Mouse (Mus musculus) stomach, postnatal 0 days (tissue): ENCODE measurements around the gene Cul9. TPM values are rescaled to one million over a fixed set of nuclear protein-coding genes. Genes with fewer than 3 reads are reported as not detected.
A peak's percentile ranks its signal among the peaks of the same experiment; 100 is the strongest.

ENCODE experiments used
- ATAC-seq: fragments of 200-750 bp; cut with Nextera tagmentation; 2 replicates; pipeline ENCODE4 v1.8.0; 2017; ENCODE audit not compliant: low FRiP score, low TSS enrichment
- DNase-seq: peaks from one replicate; pipeline ENCODE4 v3.0.0-alpha.2; 2016; ENCODE audit warnings: low spot score
- H3K27ac ChIP-seq: fragments of 300-500 bp; sonication (generic); replicated peaks from 2 replicates; pipeline ENCODE4 v1.5.1; 2014; ENCODE audit warnings: mild to moderate bottlenecking, control low read depth
- H3K27me3 ChIP-seq: fragments of 300-500 bp; sonication (generic); 2 replicates; pipeline ENCODE4 v1.6.1; 2014; ENCODE audit warnings: low read length; ENCODE audit not compliant: control insufficient read depth, insufficient read depth
- H3K36me3 ChIP-seq: fragments of 300-500 bp; sonication (generic); 2 replicates; pipeline ENCODE4 v1.6.1; 2014; ENCODE audit warnings: low read length, mixed read lengths; ENCODE audit not compliant: control insufficient read depth, insufficient read depth
- H3K4me1 ChIP-seq: fragments of 300-500 bp; sonication (generic); replicated peaks from 2 replicates; pipeline ENCODE4 v1.6.1; 2014; ENCODE audit warnings: antibody characterized with exemption; ENCODE audit not compliant: control insufficient read depth, insufficient read depth
- H3K4me2 ChIP-seq: fragments of 300-500 bp; sonication (generic); replicated peaks from 2 replicates; pipeline ENCODE4 v1.6.1; 2014; ENCODE audit warnings: low read depth, mild to moderate bottlenecking, control low read depth, moderate library complexity
- H3K4me3 ChIP-seq: fragments of 300-500 bp; sonication (generic); 2 replicates; pipeline ENCODE4 v1.5.1; 2014; ENCODE audit warnings: low read depth, low read length, control low read depth
- H3K9ac ChIP-seq: fragments of 300-500 bp; sonication (generic); 2 replicates; pipeline ENCODE4 v1.6.1; 2014; ENCODE audit warnings: mild to moderate bottlenecking, low read length, control low read depth, mixed read lengths
- H3K9me3 ChIP-seq: fragments of 300-500 bp; sonication (generic); 2 replicates; pipeline ENCODE4 v1.6.1; 2016; ENCODE audit warnings: low read length; ENCODE audit not compliant: control insufficient read depth
- CTCF ChIP-seq: IDR thresholded peaks from 2 replicates; pipeline ENCODE4 v1.5.1; 2016; ENCODE audit warnings: antibody characterized with exemption, low read depth, mild to moderate bottlenecking, moderate library complexity
- EP300 ChIP-seq: optimal IDR thresholded peaks from 2 replicates; pipeline ENCODE3; 2016; ENCODE audit warnings: antibody characterized with exemption
- WGBS: fragments of 180-500 bp; shearing (Covaris S2); extraction: QIAGEN DNeasy Blood & Tissue Kit; methylation state at CpG from one replicate; pipeline ENCODE4 v1.1.7; 2014; 5-methylcytosine and 5-hydroxymethylcytosine counted together
- polyA plus RNA-seq: library from polyadenylated mRNA; unstranded; fragments of >200 nt; fragmentation: Nextera tagmentation; extraction: Ambion mirVana; gene quantifications from 2 replicates; pipeline ENCODE4 v1.2.1, GENCODE M21; 2015

Gene Cul9
- polyA plus RNA-seq, 1 experiment from 2014 or later, result 1.9 TPM

- no peak overlapping the region for H3K27ac ChIP-seq
- no peak overlapping the region for H3K4me3 ChIP-seq
- no peaks in the 10 kb centered on the region for H3K9me3 ChIP-seq
- no peak overlapping the region for H3K9ac ChIP-seq
- no peak overlapping the region for H3K4me2 ChIP-seq
- TF ChIP-seq CTCF (no peak), EP300 (no peak)
- WGBS, result 68% methylated on average over 11 of the region's 11 CpGs
- ATAC-seq, result no peak
- H3K27me3 ChIP-seq, result no peaks in the 10 kb centered on the region
- peaks cover 9% of the 10 kb centered on the region; the same call in 1 of the 2 replicates for H3K4me1 ChIP-seq
- peaks cover 23% of the 10 kb centered on the region for H3K36me3 ChIP-seq
- DNase-seq, result no peak
Measured at GRCm38 (mm10) chr17:46548741-46549140, 2.6 kb upstream of the Cul9 start.

GRCm38 (mm10) chr17:46547923-46548322 lies 1.7 kb upstream of the Cul9 start:
- no peaks in the 10 kb centered on the region for H3K27me3 ChIP-seq
- TF ChIP-seq EP300 (no peak), CTCF (no peak)
- DNase-seq (no peak), ATAC-seq (no peak)
- H3K9me3 ChIP-seq, result no peaks in the 10 kb centered on the region
- peaks cover 23% of the 10 kb centered on the region for H3K36me3 ChIP-seq
- WGBS, result 41% methylated on average over 3 of the region's 3 CpGs
- 0 out of 2 replicates have a peak, but pooled peaks cover 4% of the 10 kb centered on the region for H3K4me1 ChIP-seq
- H3K9ac ChIP-seq, result no peak overlapping the region
- no peak overlapping the region for H3K27ac ChIP-seq
- no peak overlapping the region for H3K4me2 ChIP-seq
- no peak overlapping the region for H3K4me3 ChIP-seq

GRCm38 (mm10) chr17:46546995-46547394 lies 807 bp upstream of the Cul9 start:
- peak; percentile 37 for DNase-seq
- Histone ChIP-seq H3K9ac (0 out of 2 replicates have a peak overlapping the region, but pooled peaks have one; percentile 58), H3K27ac (no peak overlapping the region), H3K4me1 (no peaks in the 10 kb centered on the region), H3K36me3 (peaks cover 23% of the 10 kb centered on the region), H3K4me3 (no peak overlapping the region), H3K9me3 (no peaks in the 10 kb centered on the region), H3K4me2 (no peak overlapping the region), H3K27me3 (no peaks in the 10 kb centered on the region)
- no peak for ATAC-seq
- TF ChIP-seq EP300, result no peak
- no peak for TF ChIP-seq CTCF
- WGBS, result 35% methylated on average over 8 of the region's 8 CpGs

- WGBS, result 23% methylated on average over 7 of the region's 7 CpGs
- Histone ChIP-seq H3K4me1 (no peaks in the 10 kb centered on the region), H3K9ac (peak overlapping the region; percentile 58)
Measured at GRCm38 (mm10) chr17:46546591-46546990, 403 bp upstream of the Cul9 start.

DNA sequence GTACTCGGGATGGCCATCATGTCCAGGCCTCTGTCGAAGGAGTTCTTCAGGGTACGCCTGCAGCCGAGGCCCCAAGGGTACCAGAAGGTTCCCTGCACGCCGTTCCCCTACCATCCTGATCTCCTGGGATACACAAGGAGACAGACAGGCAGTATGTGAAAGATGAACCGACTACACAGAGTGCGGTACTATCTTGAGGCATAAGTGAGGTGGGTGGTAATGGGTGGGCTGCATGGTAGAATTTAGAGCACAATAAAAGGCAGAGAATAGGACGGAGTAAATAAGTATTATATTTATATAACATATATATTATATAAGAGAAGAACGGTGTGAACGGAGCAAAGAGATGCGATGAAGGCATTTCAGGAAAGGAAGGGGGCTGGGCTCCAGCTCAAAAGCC lies 2.5 kb downstream of the Cul9 start:
- DNase-seq (no peak), ATAC-seq (no peak)
- Histone ChIP-seq H3K36me3 (peaks cover 5% of the 10 kb centered on the region), H3K27ac (no peak overlapping the region), H3K27me3 (no peaks in the 10 kb centered on the region), H3K9ac (no peak overlapping the region), H3K4me1 (no peaks in the 10 kb centered on the region), H3K9me3 (no peaks in the 10 kb centered on the region), H3K4me3 (no peak overlapping the region), H3K4me2 (no peak overlapping the region)
- TF ChIP-seq CTCF (no peak), EP300 (no peak)
- WGBS, result 87% methylated on average over 12 of the region's 12 CpGs

More at GRCm38 (mm10) chr17:46546591-46546990, 403 bp upstream of the Cul9 start:
- Histone ChIP-seq H3K9me3 (no peaks in the 10 kb centered on the region), H3K4me3 (peak overlapping the region; percentile 51), H3K27ac (no peak overlapping the region), H3K27me3 (no peaks in the 10 kb centered on the region), H3K4me2 (peak overlapping the region; percentile 69), H3K36me3 (peaks cover 22% of the 10 kb centered on the region)
- ATAC-seq (no peak), DNase-seq (no peak)
- TF ChIP-seq CTCF, result no peak
- no peak for TF ChIP-seq EP300

- peak; percentile 85 for DNase-seq
- TF ChIP-seq EP300 (no peak), CTCF (peak; percentile 97)
- peak; percentile 70 for ATAC-seq
Measured at GRCm38 (mm10) chr17:46525579-46526307, 20.4 kb downstream of the Cul9 start.

More at GRCm38 (mm10) chr17:46525579-46526307, 20.4 kb downstream of the Cul9 start:
- H3K9ac ChIP-seq, result no peak overlapping the region
- no peaks in the 10 kb centered on the region for H3K4me1 ChIP-seq
- 38% methylated on average over 12 of the region's 12 CpGs for WGBS
- no peaks in the 10 kb centered on the region for H3K36me3 ChIP-seq
- H3K4me3 ChIP-seq, result no peak overlapping the region
- H3K27ac ChIP-seq, result no peak overlapping the region
- no peak overlapping the region for H3K4me2 ChIP-seq
- H3K27me3 ChIP-seq, result no peaks in the 10 kb centered on the region
- no peaks in the 10 kb centered on the region for H3K9me3 ChIP-seq
